8 mouse cellular contexts compared by ENCODE assay signal in the genomic region with DNA sequence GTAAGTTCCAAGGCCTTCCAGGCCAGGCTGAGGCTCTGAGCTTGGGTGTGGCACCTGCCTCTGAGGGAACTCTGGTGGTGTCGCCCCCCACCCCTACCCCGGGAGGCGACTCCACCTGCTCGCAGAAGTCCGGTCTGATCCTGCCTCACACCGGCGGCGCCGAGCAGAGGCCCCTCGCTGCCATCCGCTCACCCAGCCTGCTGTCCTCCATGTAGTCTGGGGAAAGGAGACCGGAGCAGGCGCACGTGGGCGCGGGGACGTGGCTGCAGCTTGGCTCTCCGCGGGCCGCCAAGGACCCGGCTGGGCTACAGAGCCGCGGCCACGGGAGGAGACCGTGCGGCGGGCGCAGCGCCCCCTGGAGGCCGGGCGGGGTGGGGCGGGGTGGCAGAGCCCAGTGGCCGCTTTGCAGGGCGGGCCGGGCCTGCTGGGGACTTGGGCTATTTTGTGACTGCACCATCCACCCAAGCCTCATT. TPM values are rescaled to one million over a fixed set of nuclear protein-coding genes. Genes with fewer than 3 reads are reported as not detected.
DNase-seq lines count a peak whose midpoint lies in the region; ATAC-seq and TF ChIP-seq lines count a peak whose summit lies in the region.

No protein-coding gene starts in this region.

- H3K27ac ChIP-seq in intestine, embryonic 16.5 days (ENCODE audit: low read length) = no peak overlapping the region

- H3K4me2 ChIP-seq in intestine, embryonic 16.5 days (ENCODE audit: low read depth, low read length) = peak overlapping the region; percentile 78

- H3K27me3 ChIP-seq in intestine, embryonic 16.5 days (replicated peaks; ENCODE audit: control insufficient read depth, insufficient read depth, low read length) = peaks cover 62% of the 10 kb centered on the region

- no peak for TF ChIP-seq CTCF in lung, adult 2 months (IDR thresholded peaks at IDR 0.05; ENCODE audit: insufficient read depth, low read length)

- H3K36me3 ChIP-seq in intestine, embryonic 16.5 days (ENCODE audit: control insufficient read depth, insufficient read depth, low read length) = no peaks in the 10 kb centered on the region

- no peak for TF ChIP-seq POLR2A in lung, adult 2 months (IDR thresholded peaks at IDR 0.05; ENCODE audit: borderline replicate concordance, extremely low read depth, low read depth, low read length)

- H3K4me3 ChIP-seq in lung, adult 2 months (replicated peaks; ENCODE audit: extremely low read depth, low read depth, low read length) = peak overlapping the region; percentile 14
- H3K4me3 ChIP-seq in intestine, embryonic 16.5 days (ENCODE audit: low read length) = peak overlapping the region; percentile 43

- WGBS in lung, adult 2 months = 2% methylated on average over 32 of the region's 35 CpGs
- 2% methylated on average over 26 of the region's 35 CpGs for WGBS in intestine, embryonic 16.5 days

- DNase-seq in lung, adult 2 months = no peak
- no peak for DNase-seq in lung, postnatal 25 days (ENCODE audit: low spot score)
- DNase-seq in adrenal gland, postnatal 36 days = peak; percentile 58 to 73
- peak; percentile 77 for DNase-seq in gastrocnemius, postnatal 10 days
- peak; percentile 48 for DNase-seq in lung, postnatal 14 days
- peak; percentile 87 for DNase-seq in retina, postnatal 1 day
- no peak for DNase-seq in layer of hippocampus, adult 9-10 months (ENCODE audit: low spot score)

- no peaks in the 10 kb centered on the region for H3K4me1 ChIP-seq in lung, adult 2 months (ENCODE audit: control insufficient read depth, insufficient read depth, low read length)
- H3K4me1 ChIP-seq in intestine, embryonic 16.5 days (ENCODE audit: control insufficient read depth, insufficient read depth, low read length) = peaks cover 7% of the 10 kb centered on the region; the same call in 1 of the 2 replicates

- H3K9me3 ChIP-seq in intestine, embryonic 16.5 days (ENCODE audit: control insufficient read depth, low read length) = no peaks in the 10 kb centered on the region

- peak; percentile 90 for ATAC-seq in intestine, embryonic 16.5 days

- H3K9ac ChIP-seq in intestine, embryonic 16.5 days (ENCODE audit: low read depth, low read length) = peak overlapping the region; percentile 50; the same call in 1 of the 2 replicates

RNA-seq across cellular contexts. Expression of a gene that starts 6.9 kb away (rescaled TPM):
- polyA plus RNA-seq in lung, adult 2 months (2012; rRNA removed) = not detected in 2 replicates
- not detected for total RNA-seq in adrenal gland, postnatal 36 days (2021)
- total RNA-seq in gastrocnemius, postnatal 10 days (2021) = not detected
- polyA plus RNA-seq in intestine, embryonic 16.5 days (2015; fragmentation: Nextera tagmentation; extraction: Ambion mirVana) = not detected in 2 replicates

Comparison
In these comparisons a context has a peak if more than half of its experiments do, and no peak if none do; other contexts are left out.
1. DNase-seq: peak in adrenal gland, postnatal 36 days (2 of 2), gastrocnemius, postnatal 10 days (single experiment), lung, postnatal 14 days (single experiment) and retina, postnatal 1 day (single experiment); none in lung, adult 2 months (single experiment), lung, postnatal 25 days (single experiment) and layer of hippocampus, adult 9-10 months (single experiment).